Mouse (Mus musculus): ENCODE data around the gene Rspo3. TPM values are rescaled to one million over a fixed set of nuclear protein-coding genes. Genes with fewer than 3 reads are reported as not detected.

Gene Rspo3
- 0.27 TPM for polyA plus RNA-seq (2021)

GRCm38 (mm10) chr10:29535546-29536260, at the start of gene Rspo3:
Gene Rspo3, minus strand, starts transcription at chr10:29535867.
- ChIA-PET POLR2A (no interaction called here), CTCF (no interaction called here)
- no peak for TF ChIP-seq CTCF (IDR thresholded peaks at IDR 0.05)
- peaks cover 61% of the 10 kb centered on the region for H3K27me3 ChIP-seq
- ATAC-seq (peak; percentile 46), DNase-seq (ENCODE audit: low read depth, low spot score) (no peak)
- in situ Hi-C loops (cut with MboI; ENCODE audit: low pct_unique_long_range_greater_than_20kb) = loop anchor here (10.0 to 25.0 kb wide), 3 partner anchors 879 to 1277 kb away; partner anchors contain the start of gene Ncoa7

GRCm38 (mm10) chr10:29581940-29582339, 46.3 kb upstream of the Rspo3 start:
- ATAC-seq (no peak), DNase-seq (ENCODE audit: low read depth, low spot score) (no peak)
- no peaks in the 10 kb centered on the region for H3K27me3 ChIP-seq
- in situ Hi-C loops (cut with MboI; ENCODE audit: low pct_unique_long_range_greater_than_20kb) = no loop called here
- CTCF ChIA-PET = no interaction called here
- TF ChIP-seq CTCF (IDR thresholded peaks at IDR 0.05) = no peak
- POLR2A ChIA-PET = no interaction called here

- POLR2A ChIA-PET = no interaction called here
Observed at GRCm38 (mm10) chr10:29581476-29581875, 45.8 kb upstream of the Rspo3 start.

GRCm38 (mm10) chr10:29555983-29556382, 20.3 kb upstream of the Rspo3 start:
- ATAC-seq (no peak), DNase-seq (ENCODE audit: low read depth, low spot score) (no peak)
- H3K27me3 ChIP-seq = no peaks in the 10 kb centered on the region
- in situ Hi-C loops (cut with MboI; ENCODE audit: low pct_unique_long_range_greater_than_20kb) = no loop called here
- POLR2A ChIA-PET = no interaction called here
- CTCF ChIA-PET = no interaction called here
- no peak for TF ChIP-seq CTCF (IDR thresholded peaks at IDR 0.05)

More at GRCm38 (mm10) chr10:29581476-29581875, 45.8 kb upstream of the Rspo3 start:
- no peaks in the 10 kb centered on the region for H3K27me3 ChIP-seq
- TF ChIP-seq CTCF (IDR thresholded peaks at IDR 0.05) = no peak
- CTCF ChIA-PET = no interaction called here
- ATAC-seq (no peak), DNase-seq (ENCODE audit: low read depth, low spot score) (no peak)
- in situ Hi-C loops (cut with MboI; ENCODE audit: low pct_unique_long_range_greater_than_20kb) = no loop called here

- CTCF ChIA-PET = no interaction called here
- in situ Hi-C loops (cut with MboI; ENCODE audit: low pct_unique_long_range_greater_than_20kb) = no loop called here
- POLR2A ChIA-PET = no interaction called here
- DNase-seq (ENCODE audit: low read depth, low spot score) (no peak), ATAC-seq (no peak)
- no peaks in the 10 kb centered on the region for H3K27me3 ChIP-seq
- TF ChIP-seq CTCF (IDR thresholded peaks at IDR 0.05) = no peak
Observed at GRCm38 (mm10) chr10:29554365-29554764, 18.7 kb upstream of the Rspo3 start.

- peaks cover 16% of the 10 kb centered on the region for H3K27me3 ChIP-seq
- TF ChIP-seq CTCF (IDR thresholded peaks at IDR 0.05) = no peak
- DNase-seq (ENCODE audit: low read depth, low spot score) (no peak), ATAC-seq (no peak)
- in situ Hi-C loops (cut with MboI; ENCODE audit: low pct_unique_long_range_greater_than_20kb) = loop anchor here (25.0 kb wide), 2 partner anchors 1044 to 1269 kb away; partner anchors contain the start of gene Ncoa7
- POLR2A ChIA-PET = no interaction called here
- CTCF ChIA-PET = no interaction called here
Observed at GRCm38 (mm10) chr10:29542982-29543381, 7.3 kb upstream of the Rspo3 start.

- in situ Hi-C loops (cut with MboI; ENCODE audit: low pct_unique_long_range_greater_than_20kb) = loop anchor here (10.0 to 25.0 kb wide), 3 partner anchors 875 to 1273 kb away; partner anchors contain the start of gene Ncoa7
- TF ChIP-seq CTCF (IDR thresholded peaks at IDR 0.05) = no peak
- ChIA-PET POLR2A (no interaction called here), CTCF (interaction anchor here (1.2 kb wide), 1 partner anchor 13 kb away, joined by 3 read pairs; no protein-coding TSS in a partner anchor)
- ATAC-seq (no peak), DNase-seq (ENCODE audit: low read depth, low spot score) (no peak)
- H3K27me3 ChIP-seq = peaks cover 26% of the 10 kb centered on the region
Observed at GRCm38 (mm10) chr10:29539516-29539915, 3.8 kb upstream of the Rspo3 start.

- DNase-seq (ENCODE audit: low read depth, low spot score) = no peak
Observed at GRCm38 (mm10) chr10:29538791-29539190, 3.1 kb upstream of the Rspo3 start.

GRCm38 (mm10) chr10:29534830-29535227, 838 bp downstream of the Rspo3 start:
- in situ Hi-C loops (cut with MboI; ENCODE audit: low pct_unique_long_range_greater_than_20kb) = loop anchor here (5.0 to 25.0 kb wide), 4 partner anchors 267 to 1277 kb away; partner anchors contain the start of gene Ncoa7
- TF ChIP-seq CTCF (IDR thresholded peaks at IDR 0.05) = no peak
- no peak for DNase-seq (ENCODE audit: low read depth, low spot score)

More at GRCm38 (mm10) chr10:29538791-29539190, 3.1 kb upstream of the Rspo3 start:
- peaks cover 33% of the 10 kb centered on the region for H3K27me3 ChIP-seq
- no peak for TF ChIP-seq CTCF (IDR thresholded peaks at IDR 0.05)
- ATAC-seq = no peak
- in situ Hi-C loops (cut with MboI; ENCODE audit: low pct_unique_long_range_greater_than_20kb) = loop anchor here (10.0 to 25.0 kb wide), 3 partner anchors 876 to 1274 kb away; partner anchors contain the start of gene Ncoa7
- CTCF ChIA-PET = interaction anchor here (1.2 kb wide), 1 partner anchor 14 kb away, joined by 3 read pairs; no protein-coding TSS in a partner anchor
- POLR2A ChIA-PET = no interaction called here

GRCm38 (mm10) chr10:29533846-29534829, 1.5 kb downstream of the Rspo3 start:
- no peak for DNase-seq (ENCODE audit: low read depth, low spot score)
- ATAC-seq = peak; percentile 5
- in situ Hi-C loops (cut with MboI; ENCODE audit: low pct_unique_long_range_greater_than_20kb) = loop anchor here (5.0 to 25.0 kb wide), 4 partner anchors 268 to 1278 kb away; partner anchors contain the start of gene Ncoa7
- no peak for TF ChIP-seq CTCF (IDR thresholded peaks at IDR 0.05)
- CTCF ChIA-PET = no interaction called here
- POLR2A ChIA-PET = no interaction called here
- peaks cover 75% of the 10 kb centered on the region for H3K27me3 ChIP-seq

More at GRCm38 (mm10) chr10:29534830-29535227, 838 bp downstream of the Rspo3 start:
- peaks cover 69% of the 10 kb centered on the region for H3K27me3 ChIP-seq
- no peak for ATAC-seq
- CTCF ChIA-PET = no interaction called here
- POLR2A ChIA-PET = no interaction called here

All from Patski (cell line).